Mouse (Mus musculus): ENCODE data around the gene Fubp3. TPM values are rescaled to one million over a fixed set of nuclear protein-coding genes. Genes with fewer than 3 reads are reported as not detected.

The Fubp3 gene
- polyA plus RNA-seq, 1 experiment from 2014 or later = 82.7 TPM

DNA sequence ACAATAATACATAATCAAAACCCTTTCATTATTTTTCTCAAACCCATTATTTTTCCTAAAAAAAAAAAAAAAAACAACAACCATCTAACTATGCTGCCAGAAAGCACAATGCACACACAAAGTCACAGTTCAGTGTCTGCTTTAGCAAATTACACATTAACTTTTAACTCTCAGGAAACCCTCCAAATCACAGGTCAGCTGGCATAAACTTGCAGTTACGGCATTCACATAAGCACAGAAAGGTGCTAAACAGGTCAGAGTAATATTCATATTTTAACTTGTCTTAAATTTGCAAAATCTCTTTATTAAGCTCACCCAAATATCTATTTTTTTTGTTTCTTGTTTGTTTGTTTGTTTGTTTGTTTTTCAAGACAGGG is 91.3 kb downstream of the Fubp3 start:
- Histone ChIP-seq H3K4me1 (replicated peaks; ENCODE audit: control insufficient read depth, insufficient read depth, low read length) (no peaks in the 10 kb centered on the region), H3K27me3 (ENCODE audit: control insufficient read depth, insufficient read depth, low read length) (peaks cover 14% of the 10 kb centered on the region), H3K27ac (ENCODE audit: low read depth, low read length) (no peak overlapping the region), H3K9me3 (ENCODE audit: control insufficient read depth, low read length) (no peaks in the 10 kb centered on the region), H3K4me3 (ENCODE audit: low read depth, low read length) (no peak overlapping the region), H3K4me2 (replicated peaks; ENCODE audit: low read depth, low read length) (no peak overlapping the region), H3K9ac (ENCODE audit: low read depth, low read length) (no peak overlapping the region), H3K36me3 (ENCODE audit: control insufficient read depth, insufficient read depth, low read length) (no peaks in the 10 kb centered on the region)
- ATAC-seq (ENCODE audit: low FRiP score) = no peak
- DNase-seq (ENCODE audit: low spot score) = no peak
- 88% methylated on average over 1 of the region's 1 CpGs for WGBS

Other genes with a start within 250 kb of the Fubp3 start
- 10.3 and 11.0 TPM in 2 replicates for gene Ass1, start 102.4 kb upstream of the Fubp3 start, polyA plus RNA-seq (2014; fragmentation: Nextera tagmentation; extraction: Ambion mirVana)
- gene Prdm12, start 67.4 kb downstream of the Fubp3 start, polyA plus RNA-seq (2014; fragmentation: Nextera tagmentation; extraction: Ambion mirVana) = 4.0 and 6.7 TPM in 2 replicates
- gene Exosc2, start 98.1 kb downstream of the Fubp3 start, polyA plus RNA-seq (2014; fragmentation: Nextera tagmentation; extraction: Ambion mirVana) = 50.8 and 56.6 TPM in 2 replicates
- 28.6 and 30.2 TPM in 2 replicates for gene Abl1, start 115.7 kb downstream of the Fubp3 start, polyA plus RNA-seq (2014; fragmentation: Nextera tagmentation; extraction: Ambion mirVana)
- 0.08 and 0.28 TPM in 2 replicates for gene Qrfp, start 237.9 kb downstream of the Fubp3 start, polyA plus RNA-seq (2014; fragmentation: Nextera tagmentation; extraction: Ambion mirVana)